Mouse (Mus musculus): ENCODE measurements around the gene Chgb. TPM values are rescaled to one million over a fixed set of nuclear protein-coding genes. Genes with fewer than 3 reads are reported as not detected.

The Chgb gene
- not detected for total RNA-seq (2023)

DNA sequence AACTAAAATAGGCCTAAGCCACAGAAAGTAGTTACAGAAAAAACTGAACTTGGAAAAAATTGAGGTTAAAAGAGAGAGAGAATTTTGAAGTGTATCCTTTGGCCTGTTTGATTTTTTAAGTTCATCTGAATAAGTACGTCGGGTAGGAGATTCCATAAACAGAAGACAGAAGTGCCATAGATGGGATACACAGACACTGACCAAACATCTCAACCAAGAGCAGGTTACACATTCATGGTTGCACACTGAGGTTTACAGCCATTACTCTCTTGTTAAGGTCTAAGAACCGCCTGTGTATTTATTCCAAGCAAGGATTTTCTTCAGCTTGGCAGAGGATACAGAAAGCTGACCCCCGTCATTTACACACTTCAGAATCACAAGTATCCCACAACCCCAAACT is at the start of gene Chgb:
TSS of gene Chgb (plus strand) at position 301 of the 400 bp plus-strand sequence.

DNA sequence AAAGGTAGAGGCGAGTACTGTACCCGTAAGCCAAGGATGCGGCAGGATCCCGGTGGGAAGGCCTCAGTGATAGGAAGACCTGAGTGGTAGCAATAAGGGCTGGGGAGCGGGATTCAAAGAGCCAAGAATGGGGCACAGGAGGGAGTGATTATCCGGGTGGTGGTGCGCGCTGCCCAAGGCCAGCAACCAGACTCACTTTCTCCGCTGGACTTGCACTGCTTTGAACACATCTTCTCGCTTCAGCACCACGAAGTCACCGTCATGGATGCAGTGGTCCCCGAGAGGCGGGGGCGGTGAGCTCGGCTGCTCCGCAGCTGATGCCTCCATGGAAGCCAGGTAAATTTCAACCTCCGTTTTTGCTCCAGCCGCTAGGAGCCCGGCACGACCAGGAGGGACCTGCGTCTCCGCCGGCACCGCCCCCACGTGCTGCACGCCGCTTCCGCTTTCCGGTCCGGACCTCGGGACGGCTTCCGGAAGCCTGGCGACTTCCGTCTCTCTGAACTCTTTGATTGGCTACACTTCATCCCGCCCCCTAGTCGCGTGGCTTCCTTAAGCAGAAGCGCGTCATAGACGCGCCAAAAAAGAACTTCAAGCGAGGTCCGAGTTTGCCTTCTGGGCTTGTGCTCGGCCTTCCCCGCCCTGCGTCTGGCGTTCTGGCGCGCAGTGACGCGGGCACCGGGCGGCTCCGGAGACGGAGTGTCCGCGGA is 34.7 kb downstream of the Chgb start, which contains the start of the genes Trmt6 and Mcm8:
TSS of gene Trmt6 (minus strand) at position 448 of the 707 bp plus-strand sequence.
TSS of gene Mcm8 (plus strand) at position 534 of the 707 bp plus-strand sequence.

Other genes starting within 250 kb of the Chgb start
- 10 to 100 TPM; 84.5 to 87.0 TPM for gene Gpcpd1, start 193.5 kb upstream of the Chgb start, total RNA-seq (2023)
- 10 to 100 TPM; 12.2 to 13.8 TPM for gene Shld1, start 94.3 kb upstream of the Chgb start, total RNA-seq (2023)
- 1 to 10 TPM; 9.3 to 9.7 TPM for gene Trmt6, start 34.8 kb downstream of the Chgb start, total RNA-seq (2023)
- gene Mcm8, start 34.9 kb downstream of the Chgb start, total RNA-seq (2023): 1 to 10 TPM; 4.0 to 4.5 TPM
- 1 to 10 TPM; 7.6 to 9.4 TPM for gene Crls1, start 65.4 kb downstream of the Chgb start, total RNA-seq (2023)
- gene Lrrn4, start 99.6 kb downstream of the Chgb start, total RNA-seq (2023): under 1 TPM in 1 of 2 experiments, not detected in 1; 0.09 TPM
- gene Fermt1, start 164.6 kb downstream of the Chgb start, total RNA-seq (2023): not detected